Mouse (Mus musculus): ENCODE results near the gene BC049352. TPM values are rescaled to one million over a fixed set of nuclear protein-coding genes. Genes with fewer than 3 reads are reported as not detected.

The BC049352 gene
- total RNA-seq, 2 experiments from 2014 or later = 0.84 to 1.3 TPM

GRCm38 (mm10) chr9:45245432-45245831 lies 63.6 kb downstream of the BC049352 start:
- DNase-seq (ENCODE audit: low spot score in 2 of 2) = no peak

- DNase-seq (ENCODE audit: low spot score in 2 of 2) = no peak
These were observed 64.3 kb downstream of the BC049352 start for GRCm38 (mm10) chr9:45246060-45246459.

GRCm38 (mm10) chr9:45247536-45247935 lies 65.7 kb downstream of the BC049352 start:
- DNase-seq (ENCODE audit: low spot score in 2 of 2) = no peak

GRCm38 (mm10) chr9:45250306-45250705 lies 68.5 kb downstream of the BC049352 start:
- no peak for DNase-seq (ENCODE audit: low spot score in 2 of 2)

- no peak for DNase-seq (ENCODE audit: low spot score in 2 of 2)
These were observed 69.5 kb downstream of the BC049352 start for GRCm38 (mm10) chr9:45251281-45251680.

GRCm38 (mm10) chr9:45251990-45252389 lies 70.2 kb downstream of the BC049352 start:
- no peak for DNase-seq (ENCODE audit: low spot score in 2 of 2)

GRCm38 (mm10) chr9:45252395-45252794 lies 70.6 kb downstream of the BC049352 start:
- no peak for DNase-seq (ENCODE audit: low spot score in 2 of 2)

- no peak for DNase-seq (ENCODE audit: low spot score in 2 of 2)
These were observed 72.2 kb downstream of the BC049352 start for GRCm38 (mm10) chr9:45254021-45254420.

GRCm38 (mm10) chr9:45254605-45255004 lies 72.8 kb downstream of the BC049352 start:
- no peak for DNase-seq (ENCODE audit: low spot score in 2 of 2)

GRCm38 (mm10) chr9:45255431-45255830 lies 73.6 kb downstream of the BC049352 start:
- no peak for DNase-seq (ENCODE audit: low spot score in 2 of 2)

GRCm38 (mm10) chr9:45255967-45256366 lies 74.2 kb downstream of the BC049352 start:
- DNase-seq (ENCODE audit: low spot score in 2 of 2) = no peak

- no peak for DNase-seq (ENCODE audit: low spot score in 2 of 2)
These were observed 77.3 kb downstream of the BC049352 start for GRCm38 (mm10) chr9:45259065-45259464.

- no peak for DNase-seq (ENCODE audit: low spot score in 2 of 2)
These were observed 79.7 kb downstream of the BC049352 start for GRCm38 (mm10) chr9:45261466-45261865.

GRCm38 (mm10) chr9:45261872-45262271 lies 80.1 kb downstream of the BC049352 start:
- no peak for DNase-seq (ENCODE audit: low spot score in 2 of 2)

- DNase-seq (ENCODE audit: low spot score in 2 of 2) = no peak
These were observed 85.3 kb downstream of the BC049352 start for GRCm38 (mm10) chr9:45267099-45267498.

- DNase-seq (ENCODE audit: low spot score in 2 of 2) = no peak
These were observed 86.3 kb downstream of the BC049352 start for GRCm38 (mm10) chr9:45268079-45268478.

GRCm38 (mm10) chr9:45268597-45269325 lies 87.0 kb downstream of the BC049352 start, which contains the start of gene Il10ra:
Gene Il10ra (minus strand): TSS chr9:45269149.
- DNase-seq (ENCODE audit: low spot score in 2 of 2) = peak; percentile 42 to 51

- no peak for DNase-seq (ENCODE audit: low spot score in 2 of 2)
These were observed 90.4 kb downstream of the BC049352 start for GRCm38 (mm10) chr9:45272213-45272612.

- no peak for DNase-seq (ENCODE audit: low spot score in 2 of 2)
These were observed 92.4 kb downstream of the BC049352 start for GRCm38 (mm10) chr9:45274218-45274617.

- DNase-seq (ENCODE audit: low spot score in 2 of 2) = no peak
These were observed 92.8 kb downstream of the BC049352 start for GRCm38 (mm10) chr9:45274635-45275034.

- DNase-seq (ENCODE audit: low spot score in 2 of 2) = no peak
These were observed 98.3 kb downstream of the BC049352 start for GRCm38 (mm10) chr9:45280059-45280458.

- no peak for DNase-seq (ENCODE audit: low spot score in 2 of 2)
These were observed 99.1 kb downstream of the BC049352 start for GRCm38 (mm10) chr9:45280891-45281290.

GRCm38 (mm10) chr9:45282466-45282865 lies 100.7 kb downstream of the BC049352 start:
- DNase-seq (ENCODE audit: low spot score in 2 of 2) = no peak

Measured in left cerebral cortex, adult 18-20 months (tissue).